Mouse (Mus musculus): ENCODE results near the gene Rtn4rl1. TPM values are rescaled to one million over a fixed set of nuclear protein-coding genes. Genes with fewer than 3 reads are reported as not detected.
"Not testable (repeated sequence)": the region's sequence is repeated elsewhere in the genome, so short reads cannot be mapped to it uniquely, and the experiment has no call there.

Rtn4rl1 gene
- polyA plus RNA-seq, 1 experiment = 0.40 TPM

DNA sequence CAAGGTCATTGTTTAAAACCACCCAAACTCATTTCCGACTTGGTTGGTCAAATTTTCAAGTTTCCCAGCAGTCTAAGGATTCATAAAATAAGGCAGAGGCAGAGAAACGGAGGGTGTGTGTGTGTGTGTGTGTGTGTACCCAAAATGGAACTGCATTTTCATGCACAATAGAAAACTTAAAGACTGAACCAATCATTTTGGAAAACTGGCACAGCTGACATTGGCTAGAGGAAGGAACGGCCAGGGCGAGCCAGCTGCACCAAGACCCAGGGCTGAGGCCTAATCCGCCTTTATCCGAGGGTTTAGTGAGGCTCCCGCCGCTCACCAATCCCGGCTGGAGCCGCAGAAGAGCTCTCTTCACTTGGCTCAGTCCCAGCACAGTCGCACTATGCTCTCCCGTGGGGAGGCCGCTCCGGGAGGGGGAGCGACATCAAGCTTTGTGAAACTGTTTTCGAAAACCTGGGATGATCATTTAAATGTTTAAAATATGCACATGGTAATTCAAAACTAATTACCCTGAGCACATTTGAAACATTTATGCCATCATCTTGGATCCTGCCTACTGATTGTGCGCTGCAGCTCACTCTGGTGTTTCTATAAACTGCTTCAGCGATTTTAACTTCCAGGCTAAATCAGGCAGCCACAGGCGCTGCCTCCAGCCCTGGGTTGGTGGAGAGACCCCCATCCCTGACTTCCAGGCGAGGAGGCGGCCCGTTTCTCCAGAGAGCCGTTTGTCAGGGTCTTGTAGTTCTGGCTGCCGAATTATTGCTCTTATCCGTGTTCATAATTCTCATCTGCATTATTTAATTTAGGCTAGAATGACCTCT, 98.0 kb downstream of the Rtn4rl1 start:
- no peaks in the 10 kb centered on the region for H3K79me3 ChIP-seq (ENCODE audit: low read depth)
- H3ac ChIP-seq (ENCODE audit: control insufficient read depth, insufficient read length, low read depth) = peak overlapping the region; percentile 32
- H3K36me3 ChIP-seq (ENCODE audit: control insufficient read depth, insufficient read depth) = no peaks in the 10 kb centered on the region
- H3K27me3 ChIP-seq (ENCODE audit: control insufficient read depth, insufficient read depth, insufficient read length) = no peaks in the 10 kb centered on the region
- TF ChIP-seq CTCF (IDR thresholded peaks at IDR 0.05; ENCODE audit: control insufficient read depth, insufficient read depth, insufficient read length) = no peak
- no peak for TF ChIP-seq USF1 (IDR thresholded peaks at IDR 0.05; ENCODE audit: low read depth)
- TF ChIP-seq MYOD1 (IDR thresholded peaks at IDR 0.05; ENCODE audit: control insufficient read depth, insufficient read length, low read depth) = no peak
- TF ChIP-seq CEBPB (IDR thresholded peaks at IDR 0.05; ENCODE audit: low read depth) = no peak
- TF ChIP-seq FOSL1 (IDR thresholded peaks at IDR 0.05; ENCODE audit: insufficient read depth, low read length, poor library complexity, severe bottlenecking) = no peak
- no peak for TF ChIP-seq MYOG (IDR thresholded peaks at IDR 0.05; ENCODE audit: control insufficient read depth, extremely low read depth, insufficient read length)
- TF ChIP-seq MAX (IDR thresholded peaks at IDR 0.05) = no peak
- no peak overlapping the region for H3K4me3 ChIP-seq (ENCODE audit: insufficient read depth, poor library complexity, severe bottlenecking)
- H3K79me2 ChIP-seq (ENCODE audit: control insufficient read depth, insufficient read depth) = no peaks in the 10 kb centered on the region

DNA sequence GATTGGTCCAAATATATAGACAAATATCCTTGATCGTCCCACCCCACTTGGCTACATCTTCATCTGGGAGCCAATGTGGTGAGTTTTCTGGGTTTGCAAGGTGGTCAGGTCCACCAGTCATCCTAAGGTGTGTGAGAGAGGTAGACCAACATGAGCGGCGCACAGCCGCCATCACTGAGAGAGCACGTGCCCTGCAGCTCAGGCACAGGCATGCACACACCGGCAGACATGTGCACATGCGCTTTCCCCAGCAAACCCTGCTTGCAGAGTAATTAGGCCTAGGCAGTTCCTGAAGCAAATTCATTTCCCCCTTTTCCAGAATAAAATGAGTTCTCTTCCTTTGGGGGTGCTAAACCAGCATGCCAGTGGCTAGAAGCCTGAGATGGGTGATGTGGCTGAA, 98.7 kb downstream of the Rtn4rl1 start:
- no peak overlapping the region for H3K4me3 ChIP-seq (ENCODE audit: insufficient read depth, poor library complexity, severe bottlenecking)
- no peaks in the 10 kb centered on the region for H3K36me3 ChIP-seq (ENCODE audit: control insufficient read depth, insufficient read depth)
- H3K27me3 ChIP-seq (ENCODE audit: control insufficient read depth, insufficient read depth, insufficient read length) = no peaks in the 10 kb centered on the region
- TF ChIP-seq CEBPB (IDR thresholded peaks at IDR 0.05; ENCODE audit: low read depth) (no peak), CTCF (IDR thresholded peaks at IDR 0.05; ENCODE audit: control insufficient read depth, insufficient read depth, insufficient read length) (no peak), USF1 (IDR thresholded peaks at IDR 0.05; ENCODE audit: low read depth) (no peak), FOSL1 (IDR thresholded peaks at IDR 0.05; ENCODE audit: insufficient read depth, low read length, poor library complexity, severe bottlenecking) (no peak), MYOD1 (IDR thresholded peaks at IDR 0.05; ENCODE audit: control insufficient read depth, insufficient read length, low read depth) (no peak), MYOG (IDR thresholded peaks at IDR 0.05; ENCODE audit: control insufficient read depth, extremely low read depth, insufficient read length) (no peak), MAX (IDR thresholded peaks at IDR 0.05) (no peak)
- H3K79me2 ChIP-seq (ENCODE audit: control insufficient read depth, insufficient read depth) = no peaks in the 10 kb centered on the region
- H3K79me3 ChIP-seq (ENCODE audit: low read depth) = no peaks in the 10 kb centered on the region
- no peak overlapping the region for H3ac ChIP-seq (ENCODE audit: control insufficient read depth, insufficient read length, low read depth)

DNA sequence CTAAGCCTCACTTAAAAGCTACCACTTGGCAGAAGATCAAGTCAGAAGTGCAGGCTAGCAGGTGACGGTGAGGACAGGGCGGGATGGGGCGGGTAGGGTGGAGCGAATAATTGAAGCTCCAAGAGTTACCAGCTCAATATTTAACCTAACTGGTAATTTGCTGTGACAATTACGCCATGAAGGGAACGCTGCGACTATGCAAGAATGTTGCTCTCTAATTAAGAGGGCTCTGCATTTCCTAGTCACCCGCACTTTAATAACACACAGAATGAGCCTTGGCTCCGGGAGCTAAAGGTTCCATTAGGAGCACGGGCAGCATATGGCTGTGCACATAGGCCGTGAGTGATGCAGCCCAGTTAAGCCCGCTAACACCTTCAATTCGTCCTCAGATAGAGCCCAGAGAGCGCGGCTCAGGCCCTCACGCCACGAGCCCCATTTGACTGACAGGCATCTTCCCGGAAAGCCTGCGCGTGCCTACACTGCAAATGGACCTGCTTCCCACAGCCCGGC, 100.3 kb downstream of the Rtn4rl1 start:
- TF ChIP-seq FOSL1 (IDR thresholded peaks at IDR 0.05; ENCODE audit: insufficient read depth, low read length, poor library complexity, severe bottlenecking) (no peak), CEBPB (IDR thresholded peaks at IDR 0.05; ENCODE audit: low read depth) (no peak), CTCF (IDR thresholded peaks at IDR 0.05; ENCODE audit: control insufficient read depth, insufficient read depth, insufficient read length) (no peak), MAX (IDR thresholded peaks at IDR 0.05) (no peak), USF1 (IDR thresholded peaks at IDR 0.05; ENCODE audit: low read depth) (no peak), MYOD1 (IDR thresholded peaks at IDR 0.05; ENCODE audit: control insufficient read depth, insufficient read length, low read depth) (no peak), MYOG (IDR thresholded peaks at IDR 0.05; ENCODE audit: control insufficient read depth, extremely low read depth, insufficient read length) (no peak)
- no peak overlapping the region for H3ac ChIP-seq (ENCODE audit: control insufficient read depth, insufficient read length, low read depth)
- H3K79me2 ChIP-seq (ENCODE audit: control insufficient read depth, insufficient read depth) = no peaks in the 10 kb centered on the region
- H3K79me3 ChIP-seq (ENCODE audit: low read depth) = no peaks in the 10 kb centered on the region
- H3K27me3 ChIP-seq (ENCODE audit: control insufficient read depth, insufficient read depth, insufficient read length) = no peaks in the 10 kb centered on the region
- no peaks in the 10 kb centered on the region for H3K36me3 ChIP-seq (ENCODE audit: control insufficient read depth, insufficient read depth)
- no peak overlapping the region for H3K4me3 ChIP-seq (ENCODE audit: insufficient read depth, poor library complexity, severe bottlenecking)

DNA sequence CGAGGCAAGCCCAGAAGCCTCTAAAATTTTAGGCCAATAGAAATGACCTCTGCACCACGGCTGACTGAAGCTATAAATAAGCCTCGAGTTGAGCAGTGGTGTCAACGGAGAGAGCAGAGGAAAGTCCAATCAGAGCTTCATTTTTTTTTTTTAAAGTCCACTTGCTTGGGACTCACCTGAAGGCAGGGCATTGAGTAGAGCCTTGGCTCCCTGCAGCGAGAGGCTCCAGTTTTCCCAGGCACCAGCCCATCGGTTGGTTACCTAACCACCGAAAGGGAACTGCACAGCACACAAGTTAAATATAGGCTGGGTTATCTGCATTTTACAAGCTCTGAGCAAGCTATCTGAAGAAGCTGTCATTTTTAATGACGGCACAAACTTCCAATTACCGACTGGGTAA, 101.3 kb downstream of the Rtn4rl1 start:
- Histone ChIP-seq H3ac (ENCODE audit: control insufficient read depth, insufficient read length, low read depth) (no peak overlapping the region), H3K79me2 (ENCODE audit: control insufficient read depth, insufficient read depth) (no peaks in the 10 kb centered on the region), H3K79me3 (ENCODE audit: low read depth) (no peaks in the 10 kb centered on the region), H3K4me3 (ENCODE audit: insufficient read depth, poor library complexity, severe bottlenecking) (no peak overlapping the region), H3K27me3 (ENCODE audit: control insufficient read depth, insufficient read depth, insufficient read length) (no peaks in the 10 kb centered on the region), H3K36me3 (ENCODE audit: control insufficient read depth, insufficient read depth) (peaks cover 8% of the 10 kb centered on the region)
- no peak for TF ChIP-seq CEBPB (IDR thresholded peaks at IDR 0.05; ENCODE audit: low read depth)
- no peak for TF ChIP-seq CTCF (IDR thresholded peaks at IDR 0.05; ENCODE audit: control insufficient read depth, insufficient read depth, insufficient read length)
- TF ChIP-seq MYOD1 (IDR thresholded peaks at IDR 0.05; ENCODE audit: control insufficient read depth, insufficient read length, low read depth) = no peak
- no peak for TF ChIP-seq MAX (IDR thresholded peaks at IDR 0.05)
- no peak for TF ChIP-seq MYOG (IDR thresholded peaks at IDR 0.05; ENCODE audit: control insufficient read depth, extremely low read depth, insufficient read length)
- no peak for TF ChIP-seq FOSL1 (IDR thresholded peaks at IDR 0.05; ENCODE audit: insufficient read depth, low read length, poor library complexity, severe bottlenecking)
- TF ChIP-seq USF1 (IDR thresholded peaks at IDR 0.05; ENCODE audit: low read depth) = no peak

DNA sequence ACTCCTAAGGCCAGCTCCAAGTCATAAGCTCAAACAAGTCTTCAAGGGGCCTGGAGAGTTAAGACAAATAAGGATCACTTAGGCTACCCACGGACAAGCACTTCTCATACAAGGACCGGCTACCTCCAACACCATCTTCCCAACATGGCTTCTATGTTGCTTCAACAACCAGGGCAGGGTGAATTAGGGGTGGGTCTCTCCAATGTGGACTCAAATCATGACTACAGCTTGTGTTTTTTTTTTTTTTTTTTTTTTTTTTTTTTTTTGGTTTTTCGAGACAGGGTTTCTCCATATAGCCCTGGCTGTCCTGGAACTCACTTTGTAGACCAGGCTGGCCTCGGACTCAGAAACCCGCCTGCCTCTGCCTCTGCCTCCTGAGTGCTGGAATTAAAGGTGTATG, 102.0 kb downstream of the Rtn4rl1 start:
- peaks cover 14% of the 10 kb centered on the region for H3K36me3 ChIP-seq (ENCODE audit: control insufficient read depth, insufficient read depth)
- H3K4me3 ChIP-seq (ENCODE audit: insufficient read depth, poor library complexity, severe bottlenecking); H3ac ChIP-seq (ENCODE audit: control insufficient read depth, insufficient read length, low read depth); H3K79me3 ChIP-seq (ENCODE audit: low read depth); H3K27me3 ChIP-seq (ENCODE audit: control insufficient read depth, insufficient read depth, insufficient read length); H3K79me2 ChIP-seq (ENCODE audit: control insufficient read depth, insufficient read depth): not testable (repeated sequence)

All from C2C12 (cell line).